Mouse (Mus musculus): ENCODE data around the gene Thumpd2. TPM values are rescaled to one million over a fixed set of nuclear protein-coding genes. Genes with fewer than 3 reads are reported as not detected.

Gene Thumpd2
- polyA plus RNA-seq, 2 experiments from 2014 or later, result 16.2 to 18.8 TPM

Other genes with a start within 250 kb of the Thumpd2 start
- not detected for gene Tmem178, start 120.5 kb downstream of the Thumpd2 start, polyA plus RNA-seq (2017; shearing (Covaris generic))

All from CD4-positive, CD25-positive, alpha-beta regulatory T cell, adult 4 months (primary cell).